Mouse (Mus musculus): ENCODE measurements around the gene Olfr1287.

Gene Olfr1287

DNA sequence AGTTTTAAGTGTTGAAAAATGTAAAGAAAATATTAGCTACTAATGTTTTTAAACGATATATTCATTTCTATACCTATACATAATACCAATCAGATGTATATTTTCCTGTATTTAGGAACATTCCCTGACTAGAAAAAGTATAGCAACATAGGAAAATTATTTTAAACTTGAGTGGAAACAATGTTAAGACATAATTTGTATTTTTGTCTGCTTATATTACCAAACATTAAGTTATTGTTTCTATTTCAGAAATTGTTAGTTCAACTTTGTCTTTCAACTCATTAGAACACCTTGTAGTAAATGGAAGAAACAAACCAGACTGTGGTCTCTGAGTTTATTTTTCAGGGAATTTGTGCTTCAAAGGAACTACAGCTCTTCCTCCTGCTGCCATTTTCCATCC, at the start of gene Olfr1287:
Gene Olfr1287 (plus strand): TSS at position 301 of the 400 bp plus-strand sequence.
- no peak for DNase-seq

DNA sequence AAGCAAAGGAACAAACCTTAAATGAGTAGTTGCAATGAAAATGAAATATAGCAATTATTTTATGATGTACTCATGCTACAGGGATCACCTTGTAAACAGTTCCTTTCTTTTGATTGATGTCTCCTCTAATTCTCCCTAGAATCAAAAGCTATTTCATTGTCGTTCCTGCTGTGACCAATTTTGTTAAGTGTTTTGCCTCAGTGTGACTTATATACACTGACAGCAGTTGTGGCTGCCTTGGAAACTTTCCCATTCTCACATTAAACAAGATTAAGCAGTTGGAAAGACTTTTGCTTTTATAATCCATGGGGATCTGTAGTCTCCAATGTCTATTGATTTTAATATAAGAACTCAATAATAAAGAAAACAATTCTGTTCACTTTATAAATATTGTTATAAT, 26.0 kb upstream of the Olfr1287 start, which contains the start of gene Olfr1286:
Gene Olfr1286 (minus strand): TSS at position 185 of the 400 bp plus-strand sequence.
- DNase-seq, result no peak

- no peak for DNase-seq
Observed at GRCm38 (mm10) chr2:111473801-111474200, 24.9 kb downstream of the Olfr1287 start, which contains the start of gene Olfr1288. Olfr1288 (plus strand) TSS chr2:111474101.

DNA sequence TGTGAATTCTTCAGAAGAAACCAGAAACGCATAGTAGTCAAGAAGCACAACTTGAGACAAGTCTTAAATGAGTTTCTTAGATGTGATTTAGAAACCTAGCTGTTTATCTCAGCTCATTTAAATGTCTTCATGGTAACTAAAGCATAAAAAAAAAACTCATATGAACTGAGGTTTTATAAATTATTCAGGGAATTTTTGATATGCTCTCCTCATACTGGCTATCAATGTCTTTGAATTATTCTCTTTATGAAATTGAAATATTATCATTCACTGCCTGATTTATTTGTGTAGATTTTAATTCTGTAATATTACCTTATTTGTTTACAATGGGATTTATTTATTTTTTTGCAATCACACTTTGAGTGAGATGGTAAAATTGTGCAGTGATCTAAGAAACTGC, 31.6 kb downstream of the Olfr1287 start, which contains the start of gene Olfr1289:
Gene Olfr1289 (plus strand): TSS at position 301 of the 400 bp plus-strand sequence.
- no peak for DNase-seq

DNA sequence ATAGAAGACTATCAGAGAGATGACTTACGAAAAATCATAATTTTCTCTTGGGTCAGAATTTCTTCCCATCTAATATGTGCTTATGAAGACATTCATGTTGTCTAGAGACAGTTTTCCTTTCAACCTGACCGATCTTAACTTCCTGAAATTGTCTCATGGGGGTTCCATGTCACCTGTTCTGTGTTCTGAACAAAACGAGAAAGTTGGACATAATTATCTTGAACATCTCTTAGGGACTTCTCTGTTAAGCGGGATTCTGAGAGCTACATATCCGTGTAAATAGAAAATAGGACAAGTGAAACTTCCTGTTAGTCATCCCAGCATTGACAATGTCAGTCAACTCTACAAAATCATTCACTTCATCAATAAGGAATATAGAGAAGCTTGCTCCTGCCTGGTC, 44.8 kb downstream of the Olfr1287 start, which contains the start of gene Olfr1290:
Gene Olfr1290 (minus strand): TSS at position 101 of the 400 bp plus-strand sequence.
- no peak for DNase-seq

- no peak for DNase-seq
Observed at GRCm38 (mm10) chr2:111496880-111497279, 47.9 kb downstream of the Olfr1287 start, which contains the start of gene Olfr1291-ps1. Olfr1291-ps1 (plus strand) TSS chr2:111497180.

Data from kidney, postnatal 4 days (tissue).